Mouse (Mus musculus) heart, embryonic 10.5 days (tissue): ENCODE measurements around the gene Mapk1. TPM values are rescaled to one million over a fixed set of nuclear protein-coding genes. Genes with fewer than 3 reads are reported as not detected.

Experiments used
- polyA plus RNA-seq: library from polyadenylated mRNA; unstranded; fragments of >200 nt; fragmentation: Nextera tagmentation; extraction: Ambion mirVana; gene quantifications from 2 replicates; pipeline ENCODE4 v1.2.1, GENCODE M21; 2016

The Mapk1 gene
- polyA plus RNA-seq, 1 experiment from 2014 or later: 153 TPM

Other genes starting within 250 kb of the Mapk1 start
- gene Spag6l, start 153.9 kb upstream of the Mapk1 start, polyA plus RNA-seq: 0.13 TPM in 1 of 2 replicates, not detected in the other
- not detected in 2 replicates for gene Igll1, start 119.4 kb upstream of the Mapk1 start, polyA plus RNA-seq
- gene Top3b, start 112.6 kb upstream of the Mapk1 start, polyA plus RNA-seq: 53.4 and 55.6 TPM in 2 replicates
- 1.6 and 1.8 TPM in 2 replicates for gene Vpreb1, start 112.5 kb upstream of the Mapk1 start, polyA plus RNA-seq
- 29.2 and 41.0 TPM in 2 replicates for gene Ppm1f, start 86.9 kb upstream of the Mapk1 start, polyA plus RNA-seq
- 16.6 and 27.6 TPM in 2 replicates for gene Ypel1, start 86.3 kb downstream of the Mapk1 start, polyA plus RNA-seq
- 114 and 125 TPM in 2 replicates for gene Ppil2, start 127.9 kb downstream of the Mapk1 start, polyA plus RNA-seq
- gene 2610318N02Rik, start 141.8 kb downstream of the Mapk1 start, polyA plus RNA-seq: 56.0 and 84.9 TPM in 2 replicates
- 115 and 145 TPM in 2 replicates for gene Sdf2l1, start 149.0 kb downstream of the Mapk1 start, polyA plus RNA-seq
- 5.6 and 9.8 TPM in 2 replicates for gene Ydjc, start 161.2 kb downstream of the Mapk1 start, polyA plus RNA-seq
- gene Ccdc116, start 163.8 kb downstream of the Mapk1 start, polyA plus RNA-seq: 0.36 and 0.55 TPM in 2 replicates
- 341 and 377 TPM in 2 replicates for gene Ube2l3, start 219.3 kb downstream of the Mapk1 start, polyA plus RNA-seq
- gene Rimbp3, start 225.2 kb downstream of the Mapk1 start, polyA plus RNA-seq: 0.28 and 0.49 TPM in 2 replicates